ENCODE assay signal across 27 mouse cellular contexts in the genomic region with DNA sequence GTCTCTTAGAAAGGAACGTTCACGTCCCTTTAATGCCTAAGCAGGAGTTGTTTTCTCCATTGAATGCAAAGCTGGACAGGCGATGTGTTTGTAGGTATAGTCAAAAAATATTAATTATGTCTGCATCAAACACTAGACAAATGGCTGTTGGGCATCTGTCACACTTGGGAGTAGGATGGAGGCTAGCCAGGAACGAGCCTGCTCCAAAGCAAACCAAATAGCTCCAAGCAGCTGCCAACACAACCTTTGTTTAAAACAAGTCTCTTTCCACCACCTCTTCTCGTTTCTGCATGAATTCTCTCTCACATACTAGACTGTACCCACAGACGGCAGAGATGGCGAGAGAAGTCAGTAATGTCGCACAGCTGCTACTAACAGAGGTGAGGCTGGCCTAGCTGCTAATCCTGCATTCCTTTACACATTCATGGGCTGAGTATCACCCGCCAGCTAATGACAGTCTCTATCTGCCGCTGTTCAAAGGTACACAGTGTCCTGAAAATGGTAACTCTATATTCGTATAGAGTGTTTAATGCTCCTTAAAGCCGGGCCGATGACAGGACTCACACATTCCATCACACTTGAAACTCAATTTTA.
A peak's percentile ranks its signal among the peaks of the same experiment; 100 is the strongest.
DNase-seq lines count a peak whose midpoint lies in the region; ATAC-seq and TF ChIP-seq lines count a peak whose summit lies in the region.
"Had no signal": no experiment of that assay in that cellular context is flagged by ENCODE, and none has a peak within 500 bp of the region (broad histone marks: within the 10 kb centered on the region; RNA-seq: fewer than 3 reads in every experiment).

No protein-coding gene starts in this region.

- TF ChIP-seq CTCF in layer of hippocampus, adult 2 months (conservative IDR thresholded peaks at IDR 0.05), result no peak
- no peak for TF ChIP-seq CTCF in lung, postnatal 0 days (IDR thresholded peaks at IDR 0.05)
- TF ChIP-seq CTCF in lung, adult 2 months (IDR thresholded peaks at IDR 0.05; ENCODE audit: insufficient read depth, low read length), result no peak

- WGBS in heart, embryonic 10.5 days, result 68% methylated on average over 13 of the region's 13 CpGs
- 57% methylated on average over 13 of the region's 13 CpGs for WGBS in lung, postnatal 0 days
- WGBS in lung, adult 2 months, result 72% methylated on average over 13 of the region's 13 CpGs

- DNase-seq in heart, embryonic 10.5 days (ENCODE audit: low spot score), result no peak
- no peak for DNase-seq in heart, adult 8-10 months (ENCODE audit: low spot score)
- no peak for DNase-seq in layer of hippocampus, adult 2 months (ENCODE audit: low spot score in 2 of 2)
- no peak for DNase-seq in layer of hippocampus, postnatal 25 days (ENCODE audit: extremely low spot score in 1 of 2, low spot score in 1 of 2)
- peak; percentile 32 for DNase-seq in lung, postnatal 0 days (ENCODE audit: low spot score)
- DNase-seq in lung, adult 2 months, result no peak
- no peak for DNase-seq in cerebellum, adult 11-12 months
- DNase-seq: adrenal gland, postnatal 36 days; cerebellum, adult 9-10 months; cerebellum, postnatal 36 days; forebrain, postnatal 0 days; heart, postnatal 14 days; kidney, adult 2 months; kidney, postnatal 36 days; lung, postnatal 10 days; midbrain, embryonic 14.5 days; retina, postnatal 1 day; right cerebral cortex, postnatal 14 days; thymus, postnatal 4 days had no signal

- H3K27me3 ChIP-seq in heart, embryonic 10.5 days (ENCODE audit: insufficient read depth, poor library complexity, severe bottlenecking), result no peaks in the 10 kb centered on the region
- no peaks in the 10 kb centered on the region for H3K27me3 ChIP-seq in lung, postnatal 0 days (replicated peaks; ENCODE audit: insufficient read depth, low read length)
- H3K27me3 ChIP-seq: embryonic facial prominence, embryonic 12.5 days; hindbrain, embryonic 12.5 days; intestine, embryonic 15.5 days; limb, embryonic 15.5 days; liver, embryonic 15.5 days; neural tube, embryonic 15.5 days had no signal

- H3K4me2 ChIP-seq in lung, postnatal 0 days (replicated peaks; ENCODE audit: low read depth, low read length), result no peak overlapping the region
- H3K4me2 ChIP-seq: embryonic facial prominence, embryonic 12.5 days; hindbrain, embryonic 12.5 days; intestine, embryonic 15.5 days; limb, embryonic 15.5 days; liver, embryonic 15.5 days; neural tube, embryonic 15.5 days had no signal

- H3K9me3 ChIP-seq in heart, embryonic 10.5 days, result no peaks in the 10 kb centered on the region
- no peaks in the 10 kb centered on the region for H3K9me3 ChIP-seq in lung, postnatal 0 days (ENCODE audit: low read length)
- H3K9me3 ChIP-seq: embryonic facial prominence, embryonic 12.5 days; forebrain, embryonic 10.5 days; hindbrain, embryonic 12.5 days; intestine, embryonic 15.5 days; limb, embryonic 15.5 days; liver, embryonic 15.5 days; neural tube, embryonic 15.5 days had no signal

- H3K36me3 ChIP-seq in heart, embryonic 10.5 days, result no peaks in the 10 kb centered on the region
- H3K36me3 ChIP-seq in lung, postnatal 0 days (ENCODE audit: insufficient read depth, low read length), result no peaks in the 10 kb centered on the region
- H3K36me3 ChIP-seq: intestine, embryonic 15.5 days; liver, embryonic 15.5 days had no signal

- no peak overlapping the region for H3K4me3 ChIP-seq in heart, embryonic 10.5 days
- no peak overlapping the region for H3K4me3 ChIP-seq in layer of hippocampus, adult 2 months
- H3K4me3 ChIP-seq in lung, postnatal 0 days (ENCODE audit: low read depth, low read length), result no peak overlapping the region
- no peak overlapping the region for H3K4me3 ChIP-seq in lung, adult 2 months (replicated peaks; ENCODE audit: extremely low read depth, low read depth, low read length)
- H3K4me3 ChIP-seq: embryonic facial prominence, embryonic 12.5 days; forebrain, embryonic 10.5 days; hindbrain, embryonic 12.5 days; intestine, embryonic 15.5 days; limb, embryonic 15.5 days; liver, embryonic 15.5 days; neural tube, embryonic 15.5 days had no signal

- TF ChIP-seq EP300 in lung, postnatal 0 days (IDR thresholded peaks at IDR 0.05), result peak; percentile 90

- peak overlapping the region; percentile 22; the same call in 1 of the 2 replicates for H3K27ac ChIP-seq in heart, embryonic 10.5 days
- peak overlapping the region; percentile 36; the same call in 1 of the 2 replicates for H3K27ac ChIP-seq in layer of hippocampus, adult 2 months
- peak overlapping the region; percentile 51 for H3K27ac ChIP-seq in lung, postnatal 0 days (ENCODE audit: low read length)
- H3K27ac ChIP-seq: embryonic facial prominence, embryonic 12.5 days; forebrain, embryonic 10.5 days; hindbrain, embryonic 12.5 days; hindbrain, postnatal 0 days; intestine, embryonic 15.5 days; liver, embryonic 15.5 days; neural tube, embryonic 15.5 days had no signal

- ATAC-seq in lung, postnatal 0 days, result peak; percentile 63
- ATAC-seq: forebrain, postnatal 0 days; hindbrain, postnatal 0 days; intestine, embryonic 15.5 days had no signal

- no peak for TF ChIP-seq POLR2A in lung, adult 2 months (IDR thresholded peaks at IDR 0.05; ENCODE audit: borderline replicate concordance, extremely low read depth, low read depth, low read length)

- peaks cover 52% of the 10 kb centered on the region for H3K4me1 ChIP-seq in heart, embryonic 10.5 days
- H3K4me1 ChIP-seq in lung, postnatal 0 days (ENCODE audit: insufficient read depth, low read depth, low read length), result peaks cover 11% of the 10 kb centered on the region
- H3K4me1 ChIP-seq in lung, adult 2 months (ENCODE audit: control insufficient read depth, insufficient read depth, low read length), result peaks cover 4% of the 10 kb centered on the region

- no peak overlapping the region for H3K9ac ChIP-seq in lung, postnatal 0 days (replicated peaks; ENCODE audit: low read depth)
- H3K9ac ChIP-seq: embryonic facial prominence, embryonic 12.5 days; forebrain, postnatal 0 days; hindbrain, embryonic 12.5 days; intestine, embryonic 15.5 days; limb, embryonic 15.5 days; liver, embryonic 15.5 days; neural tube, embryonic 15.5 days had no signal
